Mouse (Mus musculus) adrenal gland, postnatal 14 days (tissue): ENCODE measurements around the gene Meis3. TPM values are rescaled to one million over a fixed set of nuclear protein-coding genes. Genes with fewer than 3 reads are reported as not detected.

ENCODE experiments used
- DNase-seq: peaks from one replicate; pipeline ENCODE4 v3.0.0; 2021; ENCODE audit warnings: mixed read lengths
- total RNA-seq: library from RNA; stranded (reverse); gene quantifications from 2 replicates; pipeline ENCODE4 v1.2.3, GENCODE M21; 2021

Meis3 gene
- total RNA-seq, 1 experiment from 2014 or later = 9.4 TPM

- no peak for DNase-seq
Measured at GRCm38 (mm10) chr7:16210862-16211365, 36.0 kb downstream of the Meis3 start.

- DNase-seq = no peak
Measured at GRCm38 (mm10) chr7:16213196-16213595, 38.3 kb downstream of the Meis3 start.

GRCm38 (mm10) chr7:16213986-16214385 lies 39.1 kb downstream of the Meis3 start:
- DNase-seq = no peak

- peak; percentile 97 for DNase-seq
Measured at GRCm38 (mm10) chr7:16221582-16222272, 46.8 kb downstream of the Meis3 start, which contains the start of gene Dhx34. Gene Dhx34, minus strand, starts transcription at chr7:16222037.

- DNase-seq = no peak
Measured at GRCm38 (mm10) chr7:16229869-16230268, 55.0 kb downstream of the Meis3 start.

Other genes with a start within 250 kb of the Meis3 start
- gene Nop53, start 229.0 kb upstream of the Meis3 start, total RNA-seq = 196 and 213 TPM in 2 replicates
- 119 and 121 TPM in 2 replicates for gene Ehd2, start 207.5 kb upstream of the Meis3 start, total RNA-seq
- 16.1 and 16.7 TPM in 2 replicates for gene Bicra, start 127.2 kb upstream of the Meis3 start, total RNA-seq
- gene Zfp541, start 113.3 kb upstream of the Meis3 start, total RNA-seq = 0.07 and 0.08 TPM in 2 replicates
- 117 and 128 TPM in 2 replicates for gene Napa, start 76.6 kb upstream of the Meis3 start, total RNA-seq
- 22.3 and 24.7 TPM in 2 replicates for gene Kptn, start 55.2 kb upstream of the Meis3 start, total RNA-seq
- gene Slc8a2, start 45.3 kb upstream of the Meis3 start, total RNA-seq = 3.6 and 4.1 TPM in 2 replicates
- gene Dhx34, start 46.9 kb downstream of the Meis3 start, total RNA-seq = 12.3 and 13.7 TPM in 2 replicates
- gene C5ar2, start 69.1 kb downstream of the Meis3 start, total RNA-seq = 0.37 and 0.75 TPM in 2 replicates
- 3.3 and 5.5 TPM in 2 replicates for gene C5ar1, start 84.5 kb downstream of the Meis3 start, total RNA-seq
- gene Inafm1, start 98.5 kb downstream of the Meis3 start, total RNA-seq = 16.6 and 21.1 TPM in 2 replicates
- gene Ccdc9, start 111.7 kb downstream of the Meis3 start, total RNA-seq = 68.1 and 75.4 TPM in 2 replicates
- gene Bbc3, start 133.3 kb downstream of the Meis3 start, total RNA-seq = 5.8 and 11.6 TPM in 2 replicates
- gene Sae1, start 212.7 kb downstream of the Meis3 start, total RNA-seq = 62.3 and 72.1 TPM in 2 replicates
- gene Zc3h4, start 225.8 kb downstream of the Meis3 start, total RNA-seq = 37.4 and 48.5 TPM in 2 replicates